Mouse (Mus musculus): ENCODE measurements around the gene Phf24. TPM values are rescaled to one million over a fixed set of nuclear protein-coding genes. Genes with fewer than 3 reads are reported as not detected.

Gene Phf24
- polyA plus RNA-seq (2016; fragmentation: Nextera tagmentation; extraction: Ambion mirVana), result 7.9 TPM in 2 replicates

DNA sequence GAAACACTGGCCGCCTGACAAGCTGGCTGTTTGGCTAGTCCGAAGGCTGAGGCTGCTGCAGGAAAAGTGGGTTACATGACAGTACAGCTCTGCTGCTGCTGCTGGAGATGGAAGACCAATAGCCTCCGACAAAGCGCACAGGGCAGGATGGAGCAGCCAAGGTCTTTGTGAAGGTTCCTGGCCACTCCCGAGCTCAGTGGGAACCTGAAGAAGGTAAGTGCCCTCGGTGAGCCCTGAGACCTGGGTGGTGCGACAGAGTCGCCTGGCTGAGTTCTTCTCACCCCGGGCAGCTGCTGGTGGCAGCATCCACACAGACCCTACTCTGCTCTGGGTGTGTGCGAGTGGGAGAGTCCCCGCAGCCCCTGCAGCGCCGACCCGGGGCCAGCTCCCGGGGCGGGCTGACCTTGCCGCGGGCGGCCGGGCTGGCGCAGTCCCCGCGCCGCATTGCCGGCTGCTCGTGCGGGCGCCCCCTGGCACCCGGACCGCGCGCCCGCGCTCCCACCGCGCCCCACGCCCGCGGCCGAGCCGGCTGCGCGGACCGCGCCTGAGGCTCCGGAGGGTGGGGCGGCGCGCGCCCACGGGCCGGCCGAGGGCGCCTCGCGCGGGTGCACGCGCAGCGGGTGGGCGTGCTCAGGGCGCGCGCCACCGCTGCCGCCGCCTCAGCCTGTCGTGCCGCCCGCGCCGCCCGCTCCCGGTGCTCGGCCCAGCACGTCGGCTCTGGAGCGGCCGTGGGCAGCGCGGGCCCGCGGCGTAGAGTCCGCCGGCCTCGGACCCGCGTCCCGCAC lies at the start of gene Phf24:
Phf24 (plus strand) TSS at position 44 of the 785 bp plus-strand sequence.
- H3K9me3 ChIP-seq (replicated peaks), result no peaks in the 10 kb centered on the region

GRCm38 (mm10) chr4:42867390-42867789 lies 49.1 kb upstream of the Phf24 start:
- H3K9me3 ChIP-seq (replicated peaks), result no peaks in the 10 kb centered on the region

More for the DNA sequence above, at the start of gene Phf24:
- Histone ChIP-seq H3K27me3 (peaks cover 38% of the 10 kb centered on the region), H3K4me2 (replicated peaks) (peak within 1 kb of the TSS; percentile 87), H3K4me1 (peaks cover 3% of the 10 kb centered on the region; the same call in 1 of the 2 replicates), H3K36me3 (no peaks in the 10 kb centered on the region), H3K9ac (peak within 1 kb of the TSS; percentile 74), H3K4me3 (peak within 1 kb of the TSS; percentile 65), H3K27ac (peak within 1 kb of the TSS; percentile 57; the same call in 1 of the 2 replicates)
- ATAC-seq (ENCODE audit: low FRiP score), result peak; percentile 88
- WGBS, result 1% methylated on average over 30 of the region's 90 CpGs

GRCm38 (mm10) chr4:42868193-42868592 lies 48.3 kb upstream of the Phf24 start:
- Histone ChIP-seq H3K9me3 (replicated peaks) (no peaks in the 10 kb centered on the region), H3K4me3 (no peak overlapping the region), H3K4me1 (no peaks in the 10 kb centered on the region), H3K9ac (no peak overlapping the region), H3K4me2 (replicated peaks) (no peak overlapping the region), H3K36me3 (no peaks in the 10 kb centered on the region), H3K27me3 (no peaks in the 10 kb centered on the region), H3K27ac (no peak overlapping the region)
- ATAC-seq (ENCODE audit: low FRiP score), result no peak
- 93% methylated on average over 5 of the region's 5 CpGs for WGBS

More at GRCm38 (mm10) chr4:42867390-42867789, 49.1 kb upstream of the Phf24 start:
- Histone ChIP-seq H3K36me3 (no peaks in the 10 kb centered on the region), H3K9ac (no peak overlapping the region), H3K4me3 (no peak overlapping the region), H3K4me1 (no peaks in the 10 kb centered on the region), H3K4me2 (replicated peaks) (no peak overlapping the region), H3K27me3 (no peaks in the 10 kb centered on the region), H3K27ac (no peak overlapping the region)
- WGBS, result 70% methylated on average over 3 of the region's 3 CpGs
- ATAC-seq (ENCODE audit: low FRiP score), result no peak

GRCm38 (mm10) chr4:42870748-42871147 lies 45.7 kb upstream of the Phf24 start:
- H3K4me3 ChIP-seq, result no peak overlapping the region
- 85% methylated on average over 5 of the region's 5 CpGs for WGBS
- H3K9ac ChIP-seq, result no peak overlapping the region
- H3K36me3 ChIP-seq, result no peaks in the 10 kb centered on the region
- no peak for ATAC-seq (ENCODE audit: low FRiP score)
- H3K27me3 ChIP-seq, result no peaks in the 10 kb centered on the region
- H3K9me3 ChIP-seq (replicated peaks), result no peaks in the 10 kb centered on the region
- H3K27ac ChIP-seq, result no peak overlapping the region
- no peaks in the 10 kb centered on the region for H3K4me1 ChIP-seq
- no peak overlapping the region for H3K4me2 ChIP-seq (replicated peaks)

DNA sequence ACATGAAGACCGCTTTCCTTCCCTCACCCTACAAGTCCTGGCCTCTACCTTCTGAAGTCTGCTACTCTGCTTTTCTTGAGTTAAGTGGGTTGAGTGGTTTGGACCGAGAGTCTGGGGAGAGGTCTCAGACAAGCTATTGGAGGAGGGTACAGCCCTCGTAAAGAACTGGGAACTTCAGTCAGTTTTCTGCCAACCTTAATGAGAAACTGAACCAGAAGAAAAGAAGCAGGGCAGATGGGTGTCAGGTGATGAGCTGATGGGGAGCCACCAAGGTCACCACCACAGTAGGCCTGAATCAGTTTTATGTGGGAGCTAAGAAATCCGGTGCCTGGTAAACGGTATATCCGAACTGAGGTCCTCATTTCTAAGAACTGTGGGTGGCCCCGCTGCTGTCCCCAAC lies 44.3 kb upstream of the Phf24 start:
- no peaks in the 10 kb centered on the region for H3K36me3 ChIP-seq
- no peak overlapping the region for H3K9ac ChIP-seq
- no peak overlapping the region for H3K4me3 ChIP-seq
- no peaks in the 10 kb centered on the region for H3K4me1 ChIP-seq
- H3K27me3 ChIP-seq, result 0 out of 2 replicates have a peak, but pooled peaks cover 2% of the 10 kb centered on the region
- H3K27ac ChIP-seq, result no peak overlapping the region
- H3K9me3 ChIP-seq (replicated peaks), result no peaks in the 10 kb centered on the region
- ATAC-seq (ENCODE audit: low FRiP score), result no peak
- WGBS, result 93% methylated on average over 7 of the region's 7 CpGs
- no peak overlapping the region for H3K4me2 ChIP-seq (replicated peaks)

DNA sequence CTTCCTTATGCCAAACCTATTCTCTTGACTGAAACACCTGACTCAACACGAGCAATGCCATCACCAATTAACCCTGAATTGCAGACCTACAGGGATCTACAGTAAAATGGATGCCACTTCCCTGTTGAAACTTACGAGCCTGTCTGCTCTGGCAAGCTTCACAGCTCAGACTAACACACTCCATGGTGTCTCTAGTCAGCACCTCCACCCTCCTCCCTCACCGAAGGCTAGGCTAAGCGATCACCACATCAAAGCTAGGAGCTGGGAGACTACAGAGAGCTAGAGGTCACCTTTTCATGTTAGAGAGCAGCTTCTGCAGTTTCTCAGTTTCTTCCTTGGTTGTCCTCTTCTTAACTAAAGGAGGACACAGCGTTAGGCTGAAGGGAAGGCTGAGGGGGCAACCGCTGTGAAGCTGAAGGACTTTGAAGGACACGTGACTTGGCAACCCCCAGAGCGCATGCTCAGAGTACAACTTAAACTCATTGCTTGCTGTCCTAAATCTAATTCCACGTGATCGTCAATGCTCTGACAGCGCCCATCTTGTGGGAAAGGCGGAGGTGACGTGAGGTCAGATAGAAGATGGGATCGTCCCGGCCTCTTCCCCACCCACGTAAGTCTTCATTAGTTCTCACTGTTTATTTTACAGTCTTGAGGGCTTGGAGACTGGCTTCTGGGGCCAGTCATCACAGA lies 43.6 kb upstream of the Phf24 start:
- ATAC-seq (ENCODE audit: low FRiP score), result no peak
- Histone ChIP-seq H3K9ac (no peak overlapping the region), H3K36me3 (no peaks in the 10 kb centered on the region), H3K27ac (no peak overlapping the region), H3K27me3 (0 out of 2 replicates have a peak, but pooled peaks cover 2% of the 10 kb centered on the region), H3K9me3 (replicated peaks) (no peaks in the 10 kb centered on the region), H3K4me2 (replicated peaks) (no peak overlapping the region), H3K4me1 (no peaks in the 10 kb centered on the region), H3K4me3 (no peak overlapping the region)
- WGBS, result 85% methylated on average over 16 of the region's 16 CpGs

DNA sequence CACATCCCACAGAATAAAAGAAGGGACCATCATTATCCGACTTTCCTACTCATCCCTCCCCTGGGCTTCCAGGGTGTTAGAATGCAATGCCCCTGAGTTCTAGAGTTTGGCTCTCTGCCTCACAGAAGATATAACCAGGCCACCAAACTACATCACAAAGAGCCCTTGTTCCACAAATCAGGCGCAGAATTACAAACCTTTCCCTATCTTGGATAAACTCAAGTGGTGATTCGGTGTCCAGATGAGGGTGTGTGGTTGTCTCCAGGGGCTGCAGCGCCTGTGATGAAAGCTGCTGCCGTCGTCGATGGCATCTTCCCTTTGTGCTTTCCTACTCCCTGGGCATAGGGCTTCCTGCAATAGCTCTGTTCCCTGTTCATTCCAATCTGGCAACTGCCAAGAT lies 42.3 kb upstream of the Phf24 start, which contains the start of gene Fam205c:
Fam205c (minus strand) TSS at position 101 of the 400 bp plus-strand sequence.
- WGBS, result 87% methylated on average over 7 of the region's 7 CpGs
- no peak within 1 kb of the TSS for H3K27ac ChIP-seq

DNA sequence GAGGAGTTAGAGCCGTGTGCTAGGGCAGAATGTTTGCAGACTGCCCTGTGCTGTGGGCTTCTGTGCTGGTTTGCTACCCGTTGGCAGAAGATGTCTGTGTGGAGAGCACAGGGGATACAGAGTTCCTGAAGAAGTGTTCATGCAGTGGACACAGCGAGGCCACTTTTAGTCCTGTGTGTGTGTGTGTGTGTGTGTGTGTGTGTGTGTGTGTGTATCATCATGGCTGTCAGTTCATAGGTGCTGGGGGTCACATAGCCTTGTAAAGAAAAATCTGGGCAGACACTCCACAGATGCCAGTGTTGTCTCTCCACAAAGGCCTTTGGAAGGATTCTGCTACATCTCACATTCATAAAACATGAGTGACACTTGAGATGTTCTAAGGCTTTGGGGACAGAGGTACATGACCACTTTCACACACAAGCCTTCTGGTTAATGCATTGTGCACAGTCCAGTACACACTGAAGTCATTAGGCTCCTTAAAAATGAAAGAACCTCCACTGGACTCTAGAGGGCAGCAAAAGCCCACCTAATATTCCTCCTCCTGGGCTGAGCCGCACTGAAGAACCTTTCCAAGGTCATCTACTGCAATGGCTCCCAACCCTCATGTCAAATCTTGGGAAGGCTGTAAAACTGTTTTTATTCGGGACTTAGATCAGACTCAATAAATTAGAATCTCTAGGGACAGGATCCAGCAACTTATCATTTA lies 39.7 kb upstream of the Phf24 start:
- H3K36me3 ChIP-seq, result no peaks in the 10 kb centered on the region
- H3K9ac ChIP-seq, result no peak overlapping the region; the same call in 1 of the 2 replicates
- H3K9me3 ChIP-seq (replicated peaks), result no peaks in the 10 kb centered on the region
- H3K4me1 ChIP-seq, result no peaks in the 10 kb centered on the region
- 29% methylated on average over 5 of the region's 5 CpGs for WGBS
- H3K27ac ChIP-seq, result no peak overlapping the region
- no peak overlapping the region for H3K4me3 ChIP-seq
- H3K4me2 ChIP-seq (replicated peaks), result no peak overlapping the region
- 0 out of 2 replicates have a peak, but pooled peaks cover 2% of the 10 kb centered on the region for H3K27me3 ChIP-seq
- ATAC-seq (ENCODE audit: low FRiP score), result peak; percentile 88

More for the DNA sequence above, 42.3 kb upstream of the Phf24 start, which contains the start of gene Fam205c:
- ATAC-seq (ENCODE audit: low FRiP score), result no peak
- no peak within 1 kb of the TSS for H3K4me2 ChIP-seq (replicated peaks)
- H3K4me3 ChIP-seq, result no peak within 1 kb of the TSS
- 0 out of 2 replicates have a peak, but pooled peaks cover 2% of the 10 kb centered on the region for H3K27me3 ChIP-seq
- H3K4me1 ChIP-seq, result no peaks in the 10 kb centered on the region
- no peak within 1 kb of the TSS for H3K9ac ChIP-seq
- H3K36me3 ChIP-seq, result no peaks in the 10 kb centered on the region
- no peaks in the 10 kb centered on the region for H3K9me3 ChIP-seq (replicated peaks)

GRCm38 (mm10) chr4:42877657-42878056 lies 38.8 kb upstream of the Phf24 start:
- H3K36me3 ChIP-seq, result no peaks in the 10 kb centered on the region
- H3K9me3 ChIP-seq (replicated peaks), result no peaks in the 10 kb centered on the region
- no peak overlapping the region for H3K4me2 ChIP-seq (replicated peaks)
- no peak overlapping the region for H3K4me3 ChIP-seq
- no peak for ATAC-seq (ENCODE audit: low FRiP score)
- no peak overlapping the region for H3K27ac ChIP-seq
- no peaks in the 10 kb centered on the region for H3K4me1 ChIP-seq
- no peak overlapping the region for H3K9ac ChIP-seq
- WGBS, result 80% methylated on average over 2 of the region's 2 CpGs
- 0 out of 2 replicates have a peak, but pooled peaks cover 2% of the 10 kb centered on the region for H3K27me3 ChIP-seq

DNA sequence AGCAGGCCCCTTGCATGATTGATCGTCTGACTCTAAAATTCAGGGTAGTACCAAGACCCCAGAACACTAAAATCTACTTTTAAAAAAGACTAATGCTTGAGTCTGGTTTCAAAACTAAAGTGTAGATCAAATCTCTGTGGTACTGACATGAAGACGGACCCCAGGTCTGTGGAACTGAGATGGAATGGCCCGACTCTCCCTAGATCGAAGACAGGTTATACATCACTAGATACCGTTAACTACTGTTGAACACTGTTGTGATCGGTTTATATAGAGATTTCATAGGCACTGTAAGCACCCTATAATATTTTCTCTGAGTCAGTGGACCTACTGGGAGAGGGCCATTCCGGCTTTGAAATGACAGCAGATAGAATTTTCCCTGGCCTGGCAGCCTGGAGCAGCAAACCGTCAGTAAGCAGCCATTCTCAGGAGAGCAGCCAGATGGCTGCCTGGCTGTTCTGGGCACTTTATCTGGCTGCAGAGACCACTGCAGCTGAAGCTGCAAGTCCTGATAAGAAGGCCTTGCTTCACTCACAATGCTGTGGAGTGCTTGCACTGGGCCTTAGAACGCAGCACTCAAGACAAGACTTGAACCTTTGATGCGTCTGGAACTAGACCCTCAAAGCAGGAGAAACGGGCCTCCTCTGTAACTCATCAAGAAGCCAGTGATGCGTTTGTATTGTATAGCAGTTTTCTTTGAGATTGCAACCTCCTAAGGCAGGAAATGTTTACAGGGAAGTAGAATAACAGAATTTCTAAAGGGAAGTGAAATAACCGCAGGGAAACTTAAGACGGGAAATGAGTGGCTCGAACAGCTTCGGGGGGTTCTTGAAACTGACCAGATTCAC lies 36.4 kb upstream of the Phf24 start:
- ATAC-seq (ENCODE audit: low FRiP score), result no peak
- WGBS, result 83% methylated on average over 16 of the region's 16 CpGs
- Histone ChIP-seq H3K36me3 (no peaks in the 10 kb centered on the region), H3K27ac (no peak overlapping the region), H3K4me1 (no peaks in the 10 kb centered on the region), H3K4me2 (replicated peaks) (no peak overlapping the region), H3K4me3 (no peak overlapping the region), H3K27me3 (0 out of 2 replicates have a peak, but pooled peaks cover 2% of the 10 kb centered on the region), H3K9me3 (replicated peaks) (no peaks in the 10 kb centered on the region), H3K9ac (no peak overlapping the region)

DNA sequence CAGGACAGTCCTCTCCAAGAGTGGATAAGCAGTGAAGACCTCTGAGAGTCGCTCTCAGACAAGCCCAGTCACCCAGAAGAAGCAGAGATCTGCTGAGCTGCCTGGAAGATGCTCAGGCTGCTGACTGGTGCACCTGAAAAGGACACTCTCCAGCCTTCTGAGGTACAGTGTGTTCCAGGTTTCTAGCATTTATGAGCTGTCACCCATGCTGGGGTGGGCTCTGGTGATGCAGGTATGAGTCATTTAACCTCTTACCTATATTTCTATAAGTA lies 35.8 kb upstream of the Phf24 start:
- 65% methylated on average over 1 of the region's 1 CpGs for WGBS

More for the DNA sequence above, 35.8 kb upstream of the Phf24 start:
- Histone ChIP-seq H3K9ac (no peak overlapping the region), H3K4me1 (no peaks in the 10 kb centered on the region), H3K27me3 (0 out of 2 replicates have a peak, but pooled peaks cover 2% of the 10 kb centered on the region), H3K4me2 (replicated peaks) (no peak overlapping the region), H3K36me3 (no peaks in the 10 kb centered on the region), H3K4me3 (no peak overlapping the region), H3K27ac (no peak overlapping the region), H3K9me3 (replicated peaks) (no peaks in the 10 kb centered on the region)
- no peak for ATAC-seq (ENCODE audit: low FRiP score)
